Mouse (Mus musculus) hindbrain, embryonic 16.5 days (tissue): ENCODE measurements around the gene Apoe. TPM values are rescaled to one million over a fixed set of nuclear protein-coding genes. Genes with fewer than 3 reads are reported as not detected.

Experiments used
- ATAC-seq: fragments of 200-750 bp; cut with Nextera tagmentation; 2 replicates; pipeline ENCODE4 v1.8.0; 2017; ENCODE audit warnings: moderate TSS enrichment, moderate library complexity
- H3K27ac ChIP-seq: fragments of 300-500 bp; sonication (generic); 2 replicates; pipeline ENCODE4 v1.5.1; 2014; ENCODE audit warnings: low read depth, mild to moderate bottlenecking, control low read depth, low read length, moderate library complexity
- H3K27me3 ChIP-seq: fragments of 300-500 bp; sonication (generic); replicated peaks from 2 replicates; pipeline ENCODE4 v1.6.1; 2014; ENCODE audit warnings: low read length; ENCODE audit not compliant: control insufficient read depth, insufficient read depth
- H3K36me3 ChIP-seq: fragments of 300-500 bp; sonication (generic); 2 replicates; pipeline ENCODE4 v1.6.1; 2014; ENCODE audit warnings: mild to moderate bottlenecking, low read length, moderate library complexity, mixed read lengths; ENCODE audit not compliant: control insufficient read depth, insufficient read depth
- H3K4me1 ChIP-seq: fragments of 300-500 bp; sonication (generic); 2 replicates; pipeline ENCODE4 v1.6.1; 2014; ENCODE audit warnings: low read depth, low read length; ENCODE audit not compliant: control insufficient read depth, insufficient read depth
- H3K4me2 ChIP-seq: fragments of 300-500 bp; sonication (generic); 2 replicates; pipeline ENCODE4 v1.6.1; 2014; ENCODE audit warnings: mild to moderate bottlenecking, low read length, control low read depth, moderate library complexity
- H3K4me3 ChIP-seq: fragments of 300-500 bp; sonication (generic); 2 replicates; pipeline ENCODE4 v1.5.1; 2014; ENCODE audit warnings: mild to moderate bottlenecking, low read length, control low read depth, moderate library complexity
- H3K9ac ChIP-seq: fragments of 300-500 bp; sonication (generic); 2 replicates; pipeline ENCODE4 v1.6.1; 2014; ENCODE audit warnings: low read depth, mild to moderate bottlenecking, control low read depth, low read length, moderate library complexity
- H3K9me3 ChIP-seq: fragments of 300-500 bp; sonication (generic); 2 replicates; pipeline ENCODE4 v1.6.1; 2014; ENCODE audit warnings: mild to moderate bottlenecking, low read length, moderate library complexity; ENCODE audit not compliant: control insufficient read depth
- WGBS: fragments of 180-500 bp; shearing (Covaris S2); extraction: QIAGEN DNeasy Blood & Tissue Kit; methylation state at CpG from one replicate; pipeline ENCODE4 v1.1.7; 2014; 5-methylcytosine and 5-hydroxymethylcytosine counted together
- polyA plus RNA-seq: library from polyadenylated mRNA; unstranded; fragments of >200 nt; fragmentation: Nextera tagmentation; extraction: Ambion mirVana; gene quantifications from 2 replicates; pipeline ENCODE4 v1.2.1, GENCODE M21; 2015

Apoe gene
- polyA plus RNA-seq: 849 and 1,414 TPM in 2 replicates

GRCm38 (mm10) chr7:19698907-19699826, at the start of gene Apoe:
Gene Apoe (minus strand): TSS chr7:19699188.
- peak within 1 kb of the TSS; percentile 55 for H3K4me2 ChIP-seq
- H3K27me3 ChIP-seq: no peaks in the 10 kb centered on the region
- peaks cover 5% of the 10 kb centered on the region for H3K36me3 ChIP-seq
- peaks cover 19% of the 10 kb centered on the region for H3K4me1 ChIP-seq
- peak; percentile 80 for ATAC-seq
- H3K27ac ChIP-seq: peak within 1 kb of the TSS; percentile 71
- 1% methylated on average over 20 of the region's 20 CpGs for WGBS
- peak within 1 kb of the TSS; percentile 40 for H3K4me3 ChIP-seq
- no peaks in the 10 kb centered on the region for H3K9me3 ChIP-seq
- peak within 1 kb of the TSS; percentile 58 for H3K9ac ChIP-seq

DNA sequence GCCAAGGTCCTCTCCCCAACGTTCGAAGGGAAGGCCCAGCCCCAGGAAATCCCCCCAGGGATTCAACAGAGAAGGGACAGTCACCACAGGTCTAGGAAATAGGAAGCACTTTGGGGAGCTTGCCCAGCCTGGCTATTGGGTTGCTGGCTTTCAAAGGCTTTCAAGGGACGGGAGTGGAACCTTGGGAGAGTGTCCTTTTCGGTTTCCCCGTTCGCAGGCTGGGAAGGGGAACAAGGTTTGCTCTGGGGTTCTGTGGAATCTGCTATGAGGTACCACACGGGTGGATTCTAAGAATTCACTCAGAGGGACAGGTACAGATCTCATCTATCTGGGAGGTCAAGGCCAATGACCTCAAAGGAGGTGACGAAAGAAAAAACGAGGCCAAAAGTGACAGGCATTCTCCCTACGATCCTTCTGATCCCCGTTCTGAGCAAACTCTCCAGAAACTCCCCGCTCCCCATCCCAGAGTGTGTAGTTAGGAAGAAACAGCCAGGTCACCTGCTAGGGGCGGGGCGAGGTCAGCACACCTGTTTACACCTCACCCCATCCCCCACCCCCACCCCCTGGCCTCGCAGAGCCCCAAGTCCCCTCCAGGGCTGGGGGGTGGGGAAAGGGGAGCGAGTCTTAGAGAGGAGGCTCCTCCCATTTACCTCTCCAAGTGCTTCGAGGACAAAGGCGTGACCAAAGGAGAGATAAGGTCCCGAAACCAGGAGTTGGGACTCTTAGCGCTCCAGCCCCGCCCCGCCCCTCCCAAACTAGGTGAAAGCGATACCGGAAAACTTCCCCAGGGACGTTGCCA, 48.6 kb upstream of the Apoe start:
- ATAC-seq: no peak

GRCm38 (mm10) chr7:19746426-19747201, 47.6 kb upstream of the Apoe start:
- Histone ChIP-seq H3K9me3 (no peaks in the 10 kb centered on the region), H3K27ac (no peak overlapping the region), H3K4me2 (peak overlapping the region; percentile 83), H3K27me3 (no peaks in the 10 kb centered on the region), H3K36me3 (peaks cover 2% of the 10 kb centered on the region; the same call in 1 of the 2 replicates), H3K9ac (peak overlapping the region; percentile 30; the same call in 1 of the 2 replicates), H3K4me1 (peaks cover 30% of the 10 kb centered on the region), H3K4me3 (no peak overlapping the region; the same call in 1 of the 2 replicates)
- no peak for ATAC-seq
- WGBS: 35% methylated on average over 6 of the region's 6 CpGs

More for the DNA sequence above, 48.6 kb upstream of the Apoe start:
- H3K27ac ChIP-seq: no peak overlapping the region
- H3K9me3 ChIP-seq: no peaks in the 10 kb centered on the region
- 7% methylated on average over 25 of the region's 25 CpGs for WGBS
- H3K9ac ChIP-seq: peak overlapping the region; percentile 97
- H3K4me3 ChIP-seq: peak overlapping the region; percentile 88
- peaks cover 30% of the 10 kb centered on the region for H3K4me1 ChIP-seq
- peak overlapping the region; percentile 83 for H3K4me2 ChIP-seq
- no peaks in the 10 kb centered on the region for H3K27me3 ChIP-seq
- H3K36me3 ChIP-seq: peaks cover 2% of the 10 kb centered on the region; the same call in 1 of the 2 replicates

DNA sequence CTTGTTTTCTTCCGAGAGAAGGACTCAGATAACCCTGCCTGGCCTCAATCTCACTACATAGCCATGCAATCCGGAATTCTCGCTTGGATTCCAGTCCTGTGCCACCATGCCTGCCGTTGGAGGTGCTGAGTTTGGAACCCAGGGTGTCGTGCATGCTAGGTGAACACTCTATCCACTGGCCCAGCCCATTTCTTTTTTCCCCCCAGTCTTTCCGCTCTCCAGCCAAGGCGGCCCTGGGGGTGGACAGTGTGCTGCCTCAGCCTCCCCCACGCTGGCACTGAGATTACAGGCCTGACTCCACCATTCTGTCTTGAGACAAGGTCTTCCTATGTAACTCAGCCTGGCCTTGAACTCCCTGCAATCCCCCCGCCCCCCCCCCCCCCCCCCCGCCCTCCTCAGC, 47.0 kb upstream of the Apoe start:
- Histone ChIP-seq H3K36me3 (peaks cover 2% of the 10 kb centered on the region; the same call in 1 of the 2 replicates), H3K27ac (no peak overlapping the region), H3K4me2 (no peak overlapping the region), H3K4me3 (no peak overlapping the region), H3K27me3 (no peaks in the 10 kb centered on the region), H3K9me3 (no peaks in the 10 kb centered on the region), H3K9ac (no peak overlapping the region), H3K4me1 (peaks cover 30% of the 10 kb centered on the region)
- WGBS: 79% methylated on average over 9 of the region's 10 CpGs
- no peak for ATAC-seq

DNA sequence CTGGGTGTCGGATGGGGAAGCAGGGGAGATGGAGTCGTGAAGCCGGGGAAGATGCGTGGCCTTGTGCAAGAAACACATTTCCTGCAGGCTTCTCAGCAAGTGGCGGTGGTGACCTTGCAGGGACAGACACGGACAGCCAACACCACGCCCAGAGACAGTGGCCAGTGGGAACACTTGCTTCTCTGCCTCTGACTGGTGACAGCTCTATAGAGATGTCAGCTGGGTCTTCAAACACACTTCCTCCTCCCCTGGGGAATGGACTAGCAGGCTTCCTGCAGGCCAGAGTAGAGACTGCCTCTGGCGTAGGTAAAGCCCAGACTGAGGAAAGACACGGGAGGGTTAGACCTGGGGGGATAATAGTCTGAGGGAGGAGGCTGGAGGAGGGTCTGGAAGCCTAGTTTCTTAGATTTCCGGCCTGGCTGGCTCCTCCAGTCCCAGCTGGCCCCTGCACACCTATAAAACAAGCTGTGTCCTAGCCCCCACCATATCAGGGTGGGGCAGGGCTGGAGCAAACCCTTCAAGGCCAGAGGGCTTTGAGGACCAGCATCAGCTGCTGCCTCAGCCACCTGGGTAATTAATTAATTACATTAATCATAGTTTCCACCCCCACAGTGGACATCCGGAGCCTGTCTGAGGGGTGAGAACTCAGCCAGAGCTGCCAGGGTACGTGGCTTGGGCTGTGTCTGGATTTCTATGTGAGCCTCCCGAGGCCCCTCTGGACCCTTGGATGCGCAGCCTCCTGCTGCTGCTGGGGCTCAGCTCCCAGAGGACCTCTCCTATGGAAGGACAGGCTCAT, 45.8 kb upstream of the Apoe start:
- no peak overlapping the region for H3K4me2 ChIP-seq
- no peak overlapping the region for H3K4me3 ChIP-seq
- 59% methylated on average over 14 of the region's 14 CpGs for whole genome bisulfite sequencing
- ATAC-seq: no peak
- H3K9me3 ChIP-seq: no peaks in the 10 kb centered on the region
- H3K27ac ChIP-seq: no peak overlapping the region
- H3K4me1 ChIP-seq: peaks cover 26% of the 10 kb centered on the region
- H3K9ac ChIP-seq: no peak overlapping the region
- peaks cover 2% of the 10 kb centered on the region; the same call in 1 of the 2 replicates for H3K36me3 ChIP-seq
- H3K27me3 ChIP-seq: no peaks in the 10 kb centered on the region

GRCm38 (mm10) chr7:19743791-19744190, 44.8 kb upstream of the Apoe start:
- no peaks in the 10 kb centered on the region for H3K9me3 ChIP-seq
- H3K4me3 ChIP-seq: no peak overlapping the region
- no peak for ATAC-seq
- no peak overlapping the region for H3K27ac ChIP-seq
- peaks cover 2% of the 10 kb centered on the region; the same call in 1 of the 2 replicates for H3K36me3 ChIP-seq
- H3K27me3 ChIP-seq: no peaks in the 10 kb centered on the region
- H3K4me1 ChIP-seq: peaks cover 26% of the 10 kb centered on the region
- H3K9ac ChIP-seq: no peak overlapping the region
- WGBS: 87% methylated on average over 6 of the region's 6 CpGs
- H3K4me2 ChIP-seq: no peak overlapping the region

DNA sequence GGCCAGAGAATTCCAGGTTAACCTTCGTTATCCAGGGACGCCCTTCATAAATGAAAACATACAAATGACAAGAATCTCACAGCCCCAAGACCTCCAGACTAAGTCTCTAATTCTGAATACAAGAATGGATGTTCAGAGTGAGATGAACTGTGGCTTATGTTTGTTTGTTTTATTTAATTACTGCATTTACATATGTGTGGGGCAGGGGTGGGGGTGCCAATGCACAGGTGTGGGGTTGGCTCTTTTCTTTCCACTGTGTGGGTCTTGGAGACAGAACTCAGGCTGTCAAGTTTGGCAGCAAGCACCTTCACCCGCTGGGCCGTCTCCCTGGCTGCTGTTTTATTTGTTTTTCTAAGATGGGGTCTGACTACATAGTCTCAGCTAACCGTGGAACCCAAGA, 43.5 kb upstream of the Apoe start:
- ATAC-seq: no peak
- no peaks in the 10 kb centered on the region for H3K9me3 ChIP-seq
- H3K4me1 ChIP-seq: peaks cover 16% of the 10 kb centered on the region
- H3K4me2 ChIP-seq: no peak overlapping the region
- H3K27ac ChIP-seq: no peak overlapping the region
- no peaks in the 10 kb centered on the region for H3K27me3 ChIP-seq
- peaks cover 9% of the 10 kb centered on the region for H3K36me3 ChIP-seq
- WGBS: 49% methylated on average over 5 of the region's 5 CpGs
- H3K4me3 ChIP-seq: no peak overlapping the region
- no peak overlapping the region for H3K9ac ChIP-seq

DNA sequence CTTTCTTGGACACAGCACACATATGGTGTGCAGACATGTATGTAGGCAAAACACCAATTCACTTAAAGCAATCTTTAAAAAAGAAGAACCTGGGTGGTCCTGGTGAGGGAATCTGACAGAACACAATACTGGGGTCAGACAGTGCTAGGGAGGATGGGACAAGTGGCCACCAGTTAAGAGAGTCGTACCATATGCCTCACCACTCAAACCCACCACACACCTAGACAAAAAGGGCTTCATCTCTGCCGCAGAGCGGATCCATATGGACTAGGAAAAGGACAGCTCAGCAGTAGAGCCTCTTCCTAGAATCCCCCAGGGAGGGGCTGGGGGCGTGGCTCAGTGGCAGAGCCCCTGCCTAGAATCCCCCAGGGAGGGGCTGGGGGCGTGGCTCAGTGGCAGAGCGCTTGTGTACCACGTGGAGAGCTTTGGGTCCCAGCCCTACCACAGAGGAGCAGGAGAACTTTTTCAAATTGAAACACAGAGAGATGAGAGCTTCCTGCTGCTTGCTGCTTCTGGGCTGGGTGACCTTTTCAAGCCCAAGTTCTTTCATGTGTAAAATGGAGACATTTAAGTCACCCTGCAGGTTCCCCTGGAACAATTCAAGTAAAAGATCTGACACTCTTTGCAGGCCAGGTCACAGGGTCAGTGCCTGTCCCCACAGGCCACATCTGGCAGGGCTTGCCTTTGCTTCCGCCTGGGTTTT, 42.5 kb upstream of the Apoe start:
- no peak overlapping the region for H3K4me3 ChIP-seq
- no peaks in the 10 kb centered on the region for H3K9me3 ChIP-seq
- ATAC-seq: no peak
- H3K4me1 ChIP-seq: peaks cover 6% of the 10 kb centered on the region
- no peaks in the 10 kb centered on the region for H3K27me3 ChIP-seq
- peaks cover 11% of the 10 kb centered on the region for H3K36me3 ChIP-seq
- no peak overlapping the region for H3K27ac ChIP-seq
- H3K9ac ChIP-seq: no peak overlapping the region
- WGBS: 8% methylated on average over 8 of the region's 8 CpGs
- H3K4me2 ChIP-seq: no peak overlapping the region
